Mouse (Mus musculus) ES-E14 (cell line): ENCODE measurements at regions not wholly inside any gene's neighbourhood (a gene's known extent, or its start where the extent isn't known, plus 50 kb on each side); places are given as distances from the start of the nearest gene placed in this dataset.

Source experiments
- DNase-seq: peaks from one replicate; pipeline ENCODE4 v3.0.0-alpha.2; 2013; ENCODE audit warnings: low read depth, low spot score
- H3K27ac ChIP-seq: 2 replicates; pipeline ENCODE4 v1.5.1; 2012; ENCODE audit warnings: low read depth, mild to moderate bottlenecking, low read length, moderate library complexity, mixed read lengths; ENCODE audit not compliant: poor library complexity, insufficient read depth, severe bottlenecking
- H3K36me3 ChIP-seq: 2 replicates; pipeline ENCODE4 v1.6.1; 2012; ENCODE audit warnings: mild to moderate bottlenecking, low read length, moderate library complexity, mixed read lengths; ENCODE audit not compliant: control insufficient read depth, poor library complexity, insufficient read depth, severe bottlenecking
- H3K4me1 ChIP-seq, 2 experiments: fragments of 150-350 bp in 1 of 2; sonication (generic) in 1 of 2; 2 replicates each; pipeline ENCODE4 v1.6.1; 2012; ENCODE audit warnings: low read length in 2 of 2, mild to moderate bottlenecking in 1 of 2, mixed read lengths in 1 of 2; ENCODE audit not compliant: control insufficient read depth in 2 of 2, insufficient read depth in 2 of 2, poor library complexity in 1 of 2
- H3K4me3 ChIP-seq, 2 experiments: fragments of 150-350 bp in 1 of 2; sonication (generic) in 1 of 2; 2 replicates each; pipeline ENCODE4 v1.5.1; 2012; ENCODE audit warnings: low read length in 2 of 2, low read depth in 1 of 2, mild to moderate bottlenecking in 1 of 2, mixed read lengths in 1 of 2; ENCODE audit not compliant: insufficient read depth in 1 of 2, poor library complexity in 1 of 2, severe bottlenecking in 1 of 2
- H3K9ac ChIP-seq: 2 replicates; pipeline ENCODE4 v1.6.1; 2012; ENCODE audit warnings: low read depth, mild to moderate bottlenecking, low read length, mixed read lengths; ENCODE audit not compliant: poor library complexity, insufficient read depth, severe bottlenecking
- H3K9me3 ChIP-seq: fragments of 150-350 bp; sonication (generic); 2 replicates; pipeline ENCODE4 v1.6.1; 2012; ENCODE audit warnings: low read depth, mild to moderate bottlenecking, low read length; ENCODE audit not compliant: control insufficient read depth, insufficient read depth
- CHD2 ChIP-seq: IDR thresholded peaks from 2 replicates; pipeline ENCODE4 v1.6.1; 2014; ENCODE audit warnings: mild to moderate bottlenecking, low read depth, low read length, inconsistent platforms
- HCFC1 ChIP-seq: IDR thresholded peaks from 2 replicates; pipeline ENCODE4 v1.6.1; 2012; ENCODE audit warnings: low read length, inconsistent platforms, borderline replicate concordance; ENCODE audit not compliant: insufficient read depth
- MAFK ChIP-seq: IDR thresholded peaks from 2 replicates; pipeline ENCODE4 v1.6.1; 2014; ENCODE audit warnings: mild to moderate bottlenecking, low read depth, low read length, inconsistent platforms; ENCODE audit not compliant: insufficient read depth
- ZC3H11A ChIP-seq: IDR thresholded peaks from 2 replicates; pipeline ENCODE4 v1.6.1; 2012; ENCODE audit warnings: low read depth, mild to moderate bottlenecking, inconsistent platforms, low read length, borderline replicate concordance
- ZNF384 ChIP-seq: IDR thresholded peaks from 2 replicates; pipeline ENCODE4 v1.6.1; 2012; ENCODE audit warnings: low read depth, low read length, inconsistent platforms
- in situ Hi-C, 2 experiments: fragments of 600-800 bp; cut with MboI; formaldehyde crosslinking; loops; one replicate each; pipeline ENCODE4 v1.15.1; 2025; ENCODE audit warnings: low sequenced_read_pairs in 2 of 2, inconsistent platforms in 1 of 2; ENCODE audit not compliant: unreplicated experiment in 2 of 2

- TF ChIP-seq ZNF384 (no peak), ZC3H11A (no peak)
- in situ Hi-C loops = no loop called here
These were observed 152.1 kb upstream of the Jmjd1c start for GRCm38 (mm10) chr10:66943875-66944274.

GRCm38 (mm10) chr10:66946161-66946560, 149.8 kb upstream of the Jmjd1c start:
- H3K27ac ChIP-seq = no peak overlapping the region
- no peak for TF ChIP-seq ZNF384
- TF ChIP-seq HCFC1 = no peak
- no peak for TF ChIP-seq MAFK
- TF ChIP-seq CHD2 = no peak
- TF ChIP-seq ZC3H11A = no peak
- no peaks in the 10 kb centered on the region for H3K36me3 ChIP-seq
- no peak overlapping the region for H3K4me3 ChIP-seq
- no peaks in the 10 kb centered on the region for H3K4me1 ChIP-seq
- H3K9ac ChIP-seq = no peak overlapping the region
- DNase-seq = no peak
- in situ Hi-C loops = no loop called here
- H3K9me3 ChIP-seq = no peaks in the 10 kb centered on the region

More at GRCm38 (mm10) chr10:66943875-66944274, 152.1 kb upstream of the Jmjd1c start:
- Histone ChIP-seq H3K27ac (no peak overlapping the region), H3K36me3 (no peaks in the 10 kb centered on the region), H3K9me3 (no peaks in the 10 kb centered on the region), H3K9ac (no peak overlapping the region), H3K4me3 (no peak overlapping the region), H3K4me1 (no peaks in the 10 kb centered on the region)
- no peak for DNase-seq

DNA sequence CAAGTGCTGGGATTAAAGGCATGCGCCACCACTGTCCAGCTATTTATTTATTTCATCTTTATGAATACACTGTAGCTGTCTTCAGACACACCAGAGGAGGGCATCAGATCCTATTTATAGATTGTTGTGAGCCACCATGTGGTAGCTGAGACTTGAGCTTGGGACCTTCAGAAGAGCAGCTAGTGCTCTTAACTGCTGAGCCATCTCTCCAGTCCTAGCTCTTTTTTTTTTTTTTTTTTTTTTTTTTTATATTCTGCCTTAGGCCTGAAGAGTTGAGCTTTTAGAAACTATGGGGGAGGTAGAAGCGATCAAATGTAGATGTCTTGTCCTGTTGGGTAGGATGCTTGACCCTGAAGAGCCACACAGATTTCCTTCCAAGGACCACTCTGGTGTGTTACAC, 147.6 kb upstream of the Jmjd1c start:
- Histone ChIP-seq H3K4me3 (no peak overlapping the region), H3K36me3 (no peaks in the 10 kb centered on the region), H3K4me1 (peaks cover 0 to 2% of the 10 kb centered on the region in 2 experiments; a peak in 1 of 4 replicates), H3K9me3 (no peaks in the 10 kb centered on the region), H3K9ac (no peak overlapping the region), H3K27ac (no peak overlapping the region)
- no peak for DNase-seq
- no peak for TF ChIP-seq CHD2
- TF ChIP-seq ZNF384 = 0 out of 2 replicates have a peak, but pooled peaks have one; percentile 37
- in situ Hi-C loops = no loop called here

DNA sequence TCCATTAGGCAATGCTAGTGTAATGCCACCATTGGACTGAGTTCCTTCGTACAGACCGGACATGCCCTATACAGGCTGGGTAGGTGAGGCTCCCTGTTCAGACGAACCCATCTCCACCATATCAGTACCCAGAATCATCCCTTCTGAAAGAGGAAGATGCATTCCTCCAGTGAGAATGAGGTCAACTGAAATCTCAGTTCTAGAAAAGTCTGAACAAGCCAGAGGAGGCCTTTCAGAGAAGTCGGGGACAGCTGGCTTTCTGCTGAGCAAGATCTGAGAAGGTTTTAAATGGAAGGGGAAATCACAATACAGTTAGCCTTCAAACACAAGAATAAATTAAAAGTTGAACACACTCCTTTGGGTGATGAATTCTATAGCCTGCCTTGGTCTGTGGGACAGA, 145.5 kb upstream of the Jmjd1c start:
- in situ Hi-C loops = no loop called here
- Histone ChIP-seq H3K36me3 (no peaks in the 10 kb centered on the region), H3K27ac (no peak overlapping the region), H3K9ac (no peak overlapping the region), H3K9me3 (no peaks in the 10 kb centered on the region), H3K4me3 (no peak overlapping the region), H3K4me1 (peaks cover 0 to 2% of the 10 kb centered on the region in 2 experiments; a peak in 1 of 4 replicates)
- DNase-seq = no peak
- TF ChIP-seq HCFC1 (no peak), MAFK (no peak), ZNF384 (no peak), ZC3H11A (no peak), CHD2 (no peak)

GRCm38 (mm10) chr10:66951231-66951822, 144.6 kb upstream of the Jmjd1c start:
- Histone ChIP-seq H3K36me3 (no peaks in the 10 kb centered on the region), H3K9me3 (no peaks in the 10 kb centered on the region), H3K4me1 (peaks cover 0 to 2% of the 10 kb centered on the region in 2 experiments; a peak in 1 of 4 replicates), H3K4me3 (no peak overlapping the region), H3K9ac (no peak overlapping the region), H3K27ac (no peak overlapping the region)
- TF ChIP-seq ZC3H11A = no peak
- in situ Hi-C loops = no loop called here
- DNase-seq = no peak
